22 mouse cellular contexts compared by ENCODE assay signal in the genomic region with DNA sequence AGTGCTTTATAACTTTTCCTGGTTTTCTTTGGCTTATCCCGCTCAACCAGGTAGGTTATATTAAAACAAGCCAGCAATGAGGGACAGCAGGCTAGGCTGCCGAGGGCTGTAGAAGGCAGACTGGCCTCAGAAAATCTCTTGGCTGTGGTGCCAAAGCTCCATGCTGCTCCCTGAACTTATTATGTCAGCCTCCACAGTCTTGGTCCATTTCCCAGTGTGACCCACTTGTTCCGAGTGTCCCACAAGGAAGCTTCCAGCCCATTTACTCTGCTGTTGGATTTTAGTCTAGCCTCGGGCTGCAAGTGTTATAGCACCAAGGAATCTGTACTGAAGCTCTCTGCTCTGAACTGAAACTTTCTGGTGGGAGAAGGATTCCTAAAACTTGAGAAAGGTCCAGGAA. TPM values are rescaled to one million over a fixed set of nuclear protein-coding genes. Genes with fewer than 3 reads are reported as not detected.
A peak's percentile ranks its signal among the peaks of the same experiment; 100 is the strongest.
DNase-seq lines count a peak whose midpoint lies in the region; ATAC-seq lines count a peak whose summit lies in the region.
"Had no signal": no experiment of that assay in that cellular context is flagged by ENCODE, and none has a peak within 500 bp of the region (broad histone marks: within the 10 kb centered on the region; RNA-seq: fewer than 3 reads in every experiment).

No protein-coding gene starts in this region.

- H3K4me1 ChIP-seq in heart, embryonic 11.5 days (ENCODE audit: control insufficient read depth, insufficient read depth, low read length), result peaks cover 11% of the 10 kb centered on the region

- no peaks in the 10 kb centered on the region for H3K9me3 ChIP-seq in heart, embryonic 11.5 days (replicated peaks; ENCODE audit: control insufficient read depth, low read length)
- H3K9me3 ChIP-seq: forebrain, embryonic 13.5 days; hindbrain, embryonic 13.5 days; limb, embryonic 12.5 days had no signal

- H3K9ac ChIP-seq in heart, embryonic 11.5 days (ENCODE audit: low read depth, low read length), result no peak overlapping the region
- H3K9ac ChIP-seq: forebrain, embryonic 13.5 days; hindbrain, embryonic 13.5 days; limb, embryonic 12.5 days; liver, postnatal 0 days had no signal

- DNase-seq in heart, adult 11 months, result peak; percentile 91
- DNase-seq in left cerebral cortex, postnatal 4 days, result peak; percentile 36
- DNase-seq in left cerebral cortex, postnatal 10 days (ENCODE audit: extremely low spot score in 1 of 2, low spot score in 2 of 2), result no peak
- DNase-seq in adipocyte (ENCODE audit: low spot score), result peak; percentile 67
- DNase-seq in right cerebral cortex, postnatal 36 days (ENCODE audit: low spot score in 2 of 2), result no peak
- no peak for DNase-seq in thymus, postnatal 4 days
- DNase-seq: adrenal gland, postnatal 14 days; kidney, adult 2 months; liver, postnatal 0 days; midbrain, embryonic 14.5 days; right cerebral cortex, postnatal 14 days; spleen, adult 18-20 months had no signal

- no peaks in the 10 kb centered on the region for H3K36me3 ChIP-seq in heart, embryonic 11.5 days (ENCODE audit: control insufficient read depth, insufficient read depth, low read length)
- H3K36me3 ChIP-seq: hindbrain, embryonic 13.5 days; limb, embryonic 12.5 days had no signal

- ATAC-seq in heart, embryonic 11.5 days (replicated peaks; ENCODE audit: insufficient number of reproducible peaks, low FRiP score, low TSS enrichment), result no peak
- ATAC-seq: forebrain, embryonic 13.5 days; liver, postnatal 0 days; lung, postnatal 0 days had no signal

- no peak overlapping the region for H3K4me3 ChIP-seq in heart, embryonic 11.5 days (ENCODE audit: low read depth, low read length)
- H3K4me3 ChIP-seq: forebrain, embryonic 13.5 days; hindbrain, embryonic 13.5 days; limb, embryonic 12.5 days had no signal

- H3K27me3 ChIP-seq in heart, embryonic 11.5 days (ENCODE audit: control insufficient read depth, insufficient read depth, low read length), result no peaks in the 10 kb centered on the region
- H3K27me3 ChIP-seq: forebrain, embryonic 13.5 days had no signal

- no peak overlapping the region for H3K4me2 ChIP-seq in heart, embryonic 11.5 days
- H3K4me2 ChIP-seq: forebrain, embryonic 13.5 days; hindbrain, embryonic 13.5 days; limb, embryonic 12.5 days; liver, embryonic 11.5 days had no signal

- 71% methylated on average over 4 of the region's 4 CpGs for WGBS in heart, embryonic 11.5 days (ENCODE audit: insufficient replicate concordance)

- intact Hi-C loops in left cerebral cortex, postnatal 4 days (cut with DNase I), result no loop called here
- intact Hi-C loops in left cerebral cortex, postnatal 10 days (cut with DNase I), result no loop called here

- no peak overlapping the region for H3K27ac ChIP-seq in heart, embryonic 11.5 days (ENCODE audit: low read depth, low read length)
- H3K27ac ChIP-seq: forebrain, embryonic 13.5 days; hindbrain, embryonic 13.5 days; kidney, postnatal 0 days; limb, embryonic 12.5 days had no signal

RNA-seq across cellular contexts. Expression of gene Gm10320, which starts 18.8 kb away (rescaled TPM):
- 0.37 and 0.65 TPM in 2 replicates for polyA plus RNA-seq in heart, embryonic 11.5 days (2014; fragmentation: Nextera tagmentation; extraction: Ambion mirVana)
- total RNA-seq in left cerebral cortex, postnatal 4 days (2021), result not detected
- total RNA-seq in left cerebral cortex, postnatal 10 days (2021), result not detected
- total RNA-seq: adrenal gland, postnatal 14 days; gastrocnemius, adult 18-20 months; layer of hippocampus, adult 18-20 months; layer of hippocampus, postnatal 25 days had no signal

Comparison
In these comparisons a context has a peak if more than half of its experiments do, and no peak if none do; other contexts are left out.
1. DNase-seq: peak in heart, adult 11 months (single experiment), left cerebral cortex, postnatal 4 days (single experiment) and adipocyte (single experiment); none in left cerebral cortex, postnatal 10 days (0 of 2), right cerebral cortex, postnatal 36 days (0 of 2) and thymus, postnatal 4 days (single experiment).